Mouse (Mus musculus) bone marrow macrophage, adult 2 months (primary cell): ENCODE measurements around the gene Clint1.

Experiments
- CTCF ChIP-seq: IDR thresholded peaks from 2 replicates; pipeline ENCODE4 v1.5.1; 2012; ENCODE audit warnings: low read depth, mild to moderate bottlenecking, low read length, moderate library complexity
- POLR2A ChIP-seq: IDR thresholded peaks from 2 replicates; pipeline ENCODE4 v1.6.1; 2012; ENCODE audit warnings: mild to moderate bottlenecking, low read depth, low read length, borderline replicate concordance

GRCm38 (mm10) chr11:45810805-45811204, 41.0 kb upstream of the Clint1 start:
- TF ChIP-seq POLR2A (no peak), CTCF (no peak)
